Mouse (Mus musculus) testis, adult 2 months (tissue): ENCODE measurements at regions not wholly inside any gene's neighbourhood (a gene's known extent, or its start where the extent isn't known, plus 50 kb on each side); places are given as distances from the start of the nearest gene placed in this dataset.

ENCODE experiments used
- H3K27ac ChIP-seq: fragments of 200-500 bp; 2 replicates; pipeline ENCODE4 v1.5.1; 2012; ENCODE audit warnings: low read depth, low read length; ENCODE audit not compliant: control insufficient read depth, insufficient read depth
- H3K27me3 ChIP-seq: fragments of 200-500 bp; 2 replicates; pipeline ENCODE4 v1.6.1; 2012; ENCODE audit warnings: mild to moderate bottlenecking, low read length, moderate library complexity; ENCODE audit not compliant: control insufficient read depth, insufficient read depth
- H3K36me3 ChIP-seq: fragments of 200-500 bp; 2 replicates; pipeline ENCODE4 v1.6.1; 2012; ENCODE audit warnings: mild to moderate bottlenecking, low read length; ENCODE audit not compliant: control insufficient read depth, insufficient read depth
- H3K4me1 ChIP-seq: fragments of 200-500 bp; 2 replicates; pipeline ENCODE4 v1.6.1; 2012; ENCODE audit warnings: low read length; ENCODE audit not compliant: control insufficient read depth, insufficient read depth
- H3K4me3 ChIP-seq: fragments of 200-500 bp; 2 replicates; pipeline ENCODE4 v1.5.1; 2012; ENCODE audit warnings: low read depth, mild to moderate bottlenecking, low read length, moderate library complexity, mixed read lengths; ENCODE audit not compliant: control insufficient read depth
- CTCF ChIP-seq: fragments of 200-500 bp; IDR thresholded peaks from 2 replicates; pipeline ENCODE4 v1.5.1; 2012; ENCODE audit warnings: low read depth, mild to moderate bottlenecking, inconsistent platforms, low read length, moderate library complexity; ENCODE audit not compliant: control insufficient read depth, insufficient read depth, insufficient replicate concordance
- POLR2A ChIP-seq: fragments of 200-500 bp; IDR thresholded peaks from 2 replicates; pipeline ENCODE4 v1.6.1; 2012; ENCODE audit warnings: low read depth, mild to moderate bottlenecking, inconsistent platforms, low read length, moderate library complexity; ENCODE audit not compliant: control insufficient read depth

DNA sequence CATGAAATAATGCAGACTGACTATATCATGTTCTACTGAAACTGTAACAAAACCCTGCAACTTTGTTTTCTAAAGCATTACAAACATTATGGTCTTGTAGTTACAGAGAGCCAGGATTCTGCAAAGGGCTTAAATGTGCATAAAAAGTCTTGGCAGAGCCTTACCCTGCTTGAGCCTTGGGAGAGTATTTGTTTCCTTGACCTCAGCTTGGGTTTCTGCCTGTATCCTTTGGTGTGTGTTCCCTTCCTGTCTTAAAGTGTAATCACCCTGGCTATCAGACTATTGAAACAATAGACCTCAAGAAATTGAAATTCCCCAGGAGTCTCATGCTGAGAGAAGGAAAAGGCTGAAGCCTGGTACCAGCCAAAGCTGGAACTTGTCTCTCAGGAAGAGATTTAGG is 577.4 kb upstream of the Tle4 start:
- H3K27me3 ChIP-seq: no peaks in the 10 kb centered on the region
- H3K36me3 ChIP-seq: no peaks in the 10 kb centered on the region
- TF ChIP-seq POLR2A (no peak), CTCF (no peak)
- H3K4me1 ChIP-seq: no peaks in the 10 kb centered on the region
- H3K27ac ChIP-seq: no peak overlapping the region
- H3K4me3 ChIP-seq: no peak overlapping the region

DNA sequence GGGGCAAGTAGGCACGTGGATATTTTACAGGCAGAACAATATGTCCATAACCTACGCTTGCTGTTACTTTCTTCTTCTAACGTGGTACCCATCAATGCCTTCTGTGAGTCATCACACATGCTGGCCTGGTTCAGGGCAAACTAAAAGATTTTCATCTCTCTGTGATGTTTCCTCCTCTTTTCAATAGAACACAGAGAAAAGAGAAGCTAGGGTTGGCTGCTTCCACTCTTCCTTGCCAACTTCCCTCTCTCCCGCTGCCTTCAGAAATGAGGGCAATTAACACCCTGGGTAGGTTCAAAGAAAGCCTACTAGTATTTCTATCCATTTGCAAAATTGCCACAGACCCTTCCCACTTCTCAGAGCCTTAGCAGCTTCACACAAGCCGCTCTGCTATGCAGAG is 575.5 kb upstream of the Tle4 start:
- H3K4me3 ChIP-seq: no peak overlapping the region
- H3K4me1 ChIP-seq: no peaks in the 10 kb centered on the region
- no peaks in the 10 kb centered on the region for H3K36me3 ChIP-seq
- TF ChIP-seq CTCF: no peak
- TF ChIP-seq POLR2A: no peak
- H3K27me3 ChIP-seq: no peaks in the 10 kb centered on the region
- no peak overlapping the region for H3K27ac ChIP-seq

DNA sequence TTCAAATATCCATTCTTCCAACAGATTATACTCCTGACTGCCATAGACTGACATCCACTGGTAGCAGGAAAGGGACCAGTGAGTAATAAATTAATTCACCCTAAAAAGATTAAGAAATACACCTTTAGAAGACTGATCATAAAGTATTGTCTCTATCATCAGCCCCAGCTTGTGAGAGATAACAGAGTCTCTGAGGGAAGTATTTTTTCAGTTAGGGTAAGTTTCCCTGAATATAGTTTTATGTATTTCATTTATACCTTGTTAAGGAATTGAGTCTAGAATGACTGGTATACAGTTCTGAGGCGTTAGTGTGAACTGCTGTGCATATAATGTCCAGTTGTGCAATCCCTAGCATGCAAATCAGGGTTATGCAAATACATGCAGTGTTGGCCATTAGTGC is 569.3 kb upstream of the Tle4 start:
- H3K4me1 ChIP-seq: no peaks in the 10 kb centered on the region
- H3K4me3 ChIP-seq: no peak overlapping the region
- no peak for TF ChIP-seq POLR2A
- TF ChIP-seq CTCF: no peak
- no peak overlapping the region for H3K27ac ChIP-seq
- H3K27me3 ChIP-seq: no peaks in the 10 kb centered on the region
- H3K36me3 ChIP-seq: no peaks in the 10 kb centered on the region

DNA sequence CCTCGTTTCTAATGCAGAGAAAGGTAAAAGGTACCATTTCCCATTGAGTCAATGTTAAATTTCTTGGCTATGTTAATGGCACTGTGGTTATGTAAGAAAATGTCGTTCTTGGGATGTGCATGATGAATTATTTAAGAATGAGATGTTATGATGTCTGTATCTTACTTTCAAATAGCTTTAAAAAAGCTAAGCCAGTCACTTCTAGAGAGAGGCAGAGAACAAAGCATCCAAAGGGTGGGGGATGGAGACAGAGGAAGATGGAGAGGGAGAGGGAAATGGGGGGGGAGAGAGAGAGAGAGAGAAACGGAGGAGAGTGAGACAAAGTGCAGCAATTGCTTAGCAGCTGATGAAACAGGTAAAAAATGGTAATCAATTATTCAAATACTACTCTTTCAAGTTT is 562.8 kb upstream of the Tle4 start:
- H3K4me1 ChIP-seq: no peaks in the 10 kb centered on the region
- no peak overlapping the region for H3K27ac ChIP-seq
- H3K36me3 ChIP-seq: no peaks in the 10 kb centered on the region
- H3K27me3 ChIP-seq: no peaks in the 10 kb centered on the region
- no peak for TF ChIP-seq POLR2A
- TF ChIP-seq CTCF: no peak
- no peak overlapping the region for H3K4me3 ChIP-seq

DNA sequence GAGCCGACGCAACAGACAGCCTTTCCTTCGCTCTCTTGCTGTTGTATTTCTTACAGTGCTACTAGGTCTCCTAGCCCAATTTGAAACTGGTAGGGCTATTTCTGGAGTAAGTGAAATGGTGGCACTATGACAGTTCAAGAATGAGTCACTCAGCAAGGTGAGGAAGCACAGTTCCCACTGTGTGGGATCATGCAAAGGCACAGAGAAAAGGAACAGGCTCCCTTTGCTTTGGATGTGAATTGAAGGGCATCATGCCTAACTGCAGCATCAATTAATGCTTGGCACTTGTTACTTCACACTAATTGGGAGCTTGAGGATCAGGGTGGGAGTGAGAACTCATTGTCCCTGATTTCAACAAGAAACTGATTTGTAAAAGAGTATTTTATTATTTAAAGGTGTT is 560.8 kb upstream of the Tle4 start:
- no peak overlapping the region for H3K4me3 ChIP-seq
- no peaks in the 10 kb centered on the region for H3K36me3 ChIP-seq
- no peaks in the 10 kb centered on the region for H3K4me1 ChIP-seq
- no peaks in the 10 kb centered on the region for H3K27me3 ChIP-seq
- no peak for TF ChIP-seq POLR2A
- TF ChIP-seq CTCF: no peak
- H3K27ac ChIP-seq: no peak overlapping the region

DNA sequence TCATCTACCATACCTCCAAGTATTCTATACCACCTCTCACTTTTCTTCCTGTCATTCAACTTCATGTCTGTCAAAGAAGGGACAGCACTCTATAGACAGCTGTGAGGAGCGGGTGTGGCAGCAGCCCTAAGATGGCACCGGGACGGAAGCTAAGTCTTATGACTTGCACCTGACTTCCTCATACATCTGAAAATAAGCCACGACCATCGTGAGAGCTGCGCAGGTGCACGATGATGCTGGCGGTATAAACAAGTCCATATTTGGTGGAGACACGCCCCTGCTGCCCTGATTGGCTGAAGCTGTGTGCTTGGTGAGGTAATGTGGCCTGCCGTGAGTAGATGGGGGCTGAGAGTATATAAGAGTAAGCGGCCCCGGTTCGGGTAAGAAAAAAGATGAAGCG is 560.3 kb upstream of the Tle4 start:
- Histone ChIP-seq H3K36me3 (no peaks in the 10 kb centered on the region), H3K27ac (no peak overlapping the region), H3K4me1 (no peaks in the 10 kb centered on the region), H3K27me3 (no peaks in the 10 kb centered on the region), H3K4me3 (peak overlapping the region; percentile 5)
- TF ChIP-seq CTCF (no peak), POLR2A (no peak)

DNA sequence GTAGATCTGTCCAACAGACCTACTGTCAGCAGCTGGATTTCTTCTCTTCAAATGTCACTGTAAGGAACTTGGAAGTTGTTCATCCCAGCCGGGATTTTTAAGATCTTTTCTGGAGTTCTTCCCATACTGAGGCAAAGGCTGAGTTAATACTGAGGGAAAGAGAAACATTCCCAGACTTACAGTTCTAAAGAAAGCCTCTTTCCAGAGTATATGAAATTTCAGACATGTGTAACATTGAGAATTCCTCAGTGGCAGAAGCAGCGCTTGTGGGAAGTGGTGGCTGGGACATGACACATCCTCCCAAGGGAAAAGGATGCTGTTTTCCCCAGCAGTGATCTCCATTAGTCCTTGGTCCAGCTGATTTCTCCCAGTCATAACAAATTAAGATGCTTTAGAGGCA is 556.8 kb upstream of the Tle4 start:
- Histone ChIP-seq H3K27me3 (no peaks in the 10 kb centered on the region), H3K4me3 (no peak overlapping the region)
- no peak for TF ChIP-seq CTCF
- TF ChIP-seq POLR2A: no peak

DNA sequence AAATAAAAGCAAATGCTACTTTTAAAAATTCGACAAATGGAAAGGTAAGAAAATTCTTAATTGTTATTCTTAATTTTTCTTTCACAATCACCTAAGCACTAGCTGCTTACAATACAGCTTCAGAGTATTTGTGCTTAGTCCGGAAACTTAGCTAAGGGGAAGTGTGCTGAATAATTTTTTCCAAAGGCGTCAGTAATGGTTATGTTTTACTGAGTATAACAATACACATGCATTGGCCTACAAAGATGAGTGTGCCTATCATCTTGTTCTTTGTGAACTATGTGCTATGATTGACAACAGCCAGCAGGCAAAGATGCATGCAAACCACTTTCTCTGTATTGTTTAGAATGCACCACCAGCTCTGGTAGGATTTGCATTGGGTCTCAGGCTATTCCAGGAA is 548.5 kb upstream of the Tle4 start:
- TF ChIP-seq CTCF (no peak), POLR2A (no peak)
- H3K27ac ChIP-seq: no peak overlapping the region

More for the DNA sequence above, 556.8 kb upstream of the Tle4 start:
- no peaks in the 10 kb centered on the region for H3K36me3 ChIP-seq
- H3K27ac ChIP-seq: no peak overlapping the region
- H3K4me1 ChIP-seq: no peaks in the 10 kb centered on the region

More for the DNA sequence above, 548.5 kb upstream of the Tle4 start:
- Histone ChIP-seq H3K4me1 (no peaks in the 10 kb centered on the region), H3K36me3 (no peaks in the 10 kb centered on the region), H3K27me3 (no peaks in the 10 kb centered on the region), H3K4me3 (no peak overlapping the region)
